Mouse (Mus musculus) midbrain, postnatal 0 days (tissue): ENCODE results near the gene Wnt11. TPM values are rescaled to one million over a fixed set of nuclear protein-coding genes. Genes with fewer than 3 reads are reported as not detected.

Experiments used
- ATAC-seq: fragments of 200-750 bp; cut with Nextera tagmentation; 2 replicates; pipeline ENCODE4 v1.8.0; 2017; ENCODE audit warnings: moderate number of reproducible peaks, mild to moderate bottlenecking, moderate TSS enrichment, moderate library complexity; ENCODE audit not compliant: low FRiP score
- DNase-seq: peaks from one replicate; pipeline ENCODE4 v3.0.0-alpha.2; 2015; ENCODE audit warnings: low spot score
- H3K27ac ChIP-seq: fragments of 300-500 bp; sonication (generic); 2 replicates; pipeline ENCODE4 v1.5.1; 2014; ENCODE audit warnings: low read depth, mild to moderate bottlenecking, low read length, mixed read lengths
- H3K27me3 ChIP-seq: fragments of 300-500 bp; sonication (generic); 2 replicates; pipeline ENCODE4 v1.6.1; 2014; ENCODE audit warnings: low read length, control low read depth, mixed read lengths; ENCODE audit not compliant: insufficient read depth
- H3K36me3 ChIP-seq: fragments of 300-500 bp; sonication (generic); 2 replicates; pipeline ENCODE4 v1.6.1; 2014; ENCODE audit warnings: low read length, control low read depth, mixed read lengths; ENCODE audit not compliant: insufficient read depth
- H3K4me1 ChIP-seq: fragments of 300-500 bp; sonication (generic); 2 replicates; pipeline ENCODE4 v1.6.1; 2014; ENCODE audit warnings: mild to moderate bottlenecking, control low read depth, antibody characterized with exemption, low read length, mixed read lengths; ENCODE audit not compliant: insufficient read depth
- H3K4me2 ChIP-seq: fragments of 300-500 bp; sonication (generic); 2 replicates; pipeline ENCODE4 v1.6.1; 2014; ENCODE audit warnings: low read depth, mild to moderate bottlenecking, low read length, mixed read lengths; ENCODE audit not compliant: poor library complexity, severe bottlenecking
- H3K4me3 ChIP-seq: fragments of 300-500 bp; sonication (generic); 2 replicates; pipeline ENCODE4 v1.5.1; 2014; ENCODE audit warnings: low read depth, mild to moderate bottlenecking, low read length, moderate library complexity
- H3K9ac ChIP-seq: fragments of 300-500 bp; sonication (generic); replicated peaks from 2 replicates; pipeline ENCODE4 v1.6.1; 2014; ENCODE audit warnings: mild to moderate bottlenecking, low read length, moderate library complexity, mixed read lengths; ENCODE audit not compliant: poor library complexity, severe bottlenecking
- H3K9me3 ChIP-seq: fragments of 300-500 bp; sonication (generic); 2 replicates; pipeline ENCODE4 v1.6.1; 2016; ENCODE audit warnings: low read length, control low read depth
- CTCF ChIP-seq: IDR thresholded peaks from 2 replicates; pipeline ENCODE4 v1.5.1; 2016; ENCODE audit warnings: antibody characterized with exemption, mild to moderate bottlenecking
- WGBS: fragments of 180-500 bp; shearing (Covaris S2); extraction: QIAGEN DNeasy Blood & Tissue Kit; methylation state at CpG from one replicate; pipeline ENCODE4 v1.1.7; 2014; 5-methylcytosine and 5-hydroxymethylcytosine counted together
- polyA plus RNA-seq: library from polyadenylated mRNA; unstranded; fragments of >200 nt; fragmentation: Nextera tagmentation; extraction: Ambion mirVana; gene quantifications from 2 replicates; pipeline ENCODE4 v1.2.1, GENCODE M21; 2015
- total RNA-seq: library from RNA; depleted of rRNA; stranded (reverse); fragments of >200 nt; gene quantifications from 2 replicates; pipeline ENCODE4 v1.2.3, GENCODE M21; 2014

The Wnt11 gene
- total and polyA plus RNA-seq, 2 experiments from 2014 or later, result 1.9 to 3.2 TPM

- H3K9ac ChIP-seq, result no peak overlapping the region
- H3K9me3 ChIP-seq, result no peaks in the 10 kb centered on the region
- no peaks in the 10 kb centered on the region for H3K27me3 ChIP-seq
- no peak for DNase-seq
- H3K36me3 ChIP-seq, result no peaks in the 10 kb centered on the region
- no peaks in the 10 kb centered on the region for H3K4me1 ChIP-seq
- no peak overlapping the region for H3K27ac ChIP-seq
- ATAC-seq, result no peak
- H3K4me2 ChIP-seq, result no peak overlapping the region
- WGBS, result 63% methylated on average over 2 of the region's 2 CpGs
- no peak overlapping the region for H3K4me3 ChIP-seq
- no peak for TF ChIP-seq CTCF
Observed at GRCm38 (mm10) chr7:98861002-98861401, 26.1 kb downstream of the Wnt11 start.

- 88% methylated on average over 5 of the region's 5 CpGs for WGBS
- Histone ChIP-seq H3K4me3 (no peak overlapping the region), H3K9ac (no peak overlapping the region), H3K27ac (no peak overlapping the region), H3K9me3 (no peaks in the 10 kb centered on the region), H3K4me2 (no peak overlapping the region), H3K4me1 (no peaks in the 10 kb centered on the region), H3K27me3 (no peaks in the 10 kb centered on the region), H3K36me3 (no peaks in the 10 kb centered on the region)
- ATAC-seq, result no peak
- TF ChIP-seq CTCF, result no peak
- DNase-seq, result no peak
Observed at GRCm38 (mm10) chr7:98862994-98863393, 28.1 kb downstream of the Wnt11 start.

GRCm38 (mm10) chr7:98863969-98864718, 29.2 kb downstream of the Wnt11 start:
- TF ChIP-seq CTCF, result no peak
- H3K27ac ChIP-seq, result no peak overlapping the region
- no peak overlapping the region for H3K4me2 ChIP-seq
- no peaks in the 10 kb centered on the region for H3K36me3 ChIP-seq
- H3K27me3 ChIP-seq, result no peaks in the 10 kb centered on the region
- DNase-seq (no peak), ATAC-seq (no peak)
- H3K9ac ChIP-seq, result no peak overlapping the region
- H3K4me3 ChIP-seq, result no peak overlapping the region
- no peaks in the 10 kb centered on the region for H3K9me3 ChIP-seq
- WGBS, result 45% methylated on average over 9 of the region's 9 CpGs
- H3K4me1 ChIP-seq, result no peaks in the 10 kb centered on the region

- no peaks in the 10 kb centered on the region for H3K27me3 ChIP-seq
- H3K4me3 ChIP-seq, result no peak overlapping the region
- H3K36me3 ChIP-seq, result no peaks in the 10 kb centered on the region
- DNase-seq (no peak), ATAC-seq (no peak)
- no peak overlapping the region for H3K9ac ChIP-seq
- no peaks in the 10 kb centered on the region for H3K4me1 ChIP-seq
- no peak for TF ChIP-seq CTCF
- H3K27ac ChIP-seq, result no peak overlapping the region
- no peaks in the 10 kb centered on the region for H3K9me3 ChIP-seq
- H3K4me2 ChIP-seq, result no peak overlapping the region
- WGBS, result 36% methylated on average over 12 of the region's 12 CpGs
Observed at GRCm38 (mm10) chr7:98867053-98867793, 32.3 kb downstream of the Wnt11 start.

GRCm38 (mm10) chr7:98867794-98868150, 32.9 kb downstream of the Wnt11 start:
- WGBS, result 92% methylated on average over 2 of the region's 2 CpGs
- Histone ChIP-seq H3K4me3 (no peak overlapping the region), H3K27me3 (no peaks in the 10 kb centered on the region), H3K27ac (no peak overlapping the region), H3K4me1 (no peaks in the 10 kb centered on the region), H3K9me3 (no peaks in the 10 kb centered on the region), H3K36me3 (no peaks in the 10 kb centered on the region), H3K9ac (no peak overlapping the region), H3K4me2 (no peak overlapping the region)
- no peak for TF ChIP-seq CTCF
- ATAC-seq (no peak), DNase-seq (no peak)

- H3K27ac ChIP-seq, result no peak overlapping the region
- no peaks in the 10 kb centered on the region for H3K4me1 ChIP-seq
- no peak for ATAC-seq
- DNase-seq, result no peak
- no peaks in the 10 kb centered on the region for H3K36me3 ChIP-seq
- no peaks in the 10 kb centered on the region for H3K27me3 ChIP-seq
- WGBS, result 67% methylated on average over 3 of the region's 3 CpGs
- no peak overlapping the region for H3K9ac ChIP-seq
- H3K9me3 ChIP-seq, result no peaks in the 10 kb centered on the region
- no peak overlapping the region for H3K4me3 ChIP-seq
- TF ChIP-seq CTCF, result no peak; the same call in 1 of the 2 replicates
- H3K4me2 ChIP-seq, result no peak overlapping the region
Observed at GRCm38 (mm10) chr7:98869070-98869469, 34.2 kb downstream of the Wnt11 start.
